Mouse (Mus musculus) cerebellum, adult 11 months (tissue): ENCODE results near the gene Brap.

Experiments
- DNase-seq: peaks from one replicate; pipeline ENCODE4 v3.0.0; 2022

Gene Brap

GRCm38 (mm10) chr5:121720888-121721585, 60.7 kb downstream of the Brap start:
- DNase-seq = no peak

GRCm38 (mm10) chr5:121721841-121722240, 61.5 kb downstream of the Brap start:
- DNase-seq = no peak

DNA sequence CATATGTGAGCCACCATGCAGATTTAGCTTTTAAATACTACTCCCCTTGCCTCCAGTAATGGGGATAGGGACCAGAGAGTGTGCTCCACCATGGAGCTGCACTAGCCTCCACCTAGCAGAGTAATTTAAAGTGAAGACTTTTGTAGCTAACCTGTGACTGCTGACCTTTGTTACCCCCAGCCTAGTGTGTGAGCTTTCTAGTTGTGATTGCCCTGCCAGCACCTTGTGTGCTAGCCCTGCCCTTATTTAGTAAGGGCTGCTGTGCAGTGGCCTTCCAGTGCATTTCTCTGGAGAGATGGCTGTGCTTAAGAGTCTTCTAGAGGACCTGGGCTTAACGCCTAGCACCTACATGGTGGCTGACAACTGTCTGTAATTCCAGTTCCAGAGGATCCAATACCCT, 64.3 kb downstream of the Brap start:
- DNase-seq = no peak

DNA sequence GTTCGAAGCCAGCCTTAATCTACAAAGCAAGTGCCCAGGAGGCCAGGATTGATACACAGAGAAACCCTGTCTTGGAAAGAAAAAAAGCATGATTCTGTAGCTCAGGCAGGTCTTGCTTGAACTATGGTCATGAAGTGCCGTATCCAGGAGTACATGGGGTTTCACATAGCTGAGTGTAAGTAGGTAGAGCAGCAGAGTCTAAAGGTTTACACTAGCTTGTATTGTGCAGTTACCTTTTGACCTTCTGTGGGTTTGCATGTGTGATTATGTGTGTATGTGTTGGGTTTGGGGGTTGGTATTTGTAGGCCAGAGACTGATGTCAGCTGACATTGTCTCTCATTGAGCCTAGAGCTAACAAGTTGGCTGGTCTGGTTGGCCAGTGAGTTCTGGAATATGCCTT, 69.7 kb downstream of the Brap start:
- DNase-seq = no peak

DNA sequence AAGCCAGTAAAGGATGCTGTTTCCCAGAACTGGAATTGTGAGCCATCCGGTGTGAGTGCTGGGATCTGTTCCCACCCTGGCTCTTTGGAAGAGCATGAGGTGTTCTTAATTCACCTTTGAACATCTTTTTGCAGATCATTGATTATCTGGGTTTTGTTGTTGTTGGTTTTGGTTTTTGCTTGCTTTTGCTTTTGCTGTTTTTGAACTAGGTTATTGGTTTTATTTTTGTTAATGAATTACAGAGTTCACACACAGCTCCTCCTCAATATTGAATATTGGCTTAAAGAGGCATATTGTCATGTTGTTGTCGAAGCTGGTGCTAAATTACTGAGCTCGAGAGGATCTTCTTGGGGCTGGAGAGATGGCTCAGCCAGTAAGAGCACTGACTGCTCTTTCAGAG, 76.3 kb downstream of the Brap start:
- DNase-seq = no peak
